Mouse (Mus musculus) cortical plate, adult 2 months (tissue): ENCODE results near the gene Rgl3.

Source experiments
- CTCF ChIP-seq: fragments of 200-500 bp; IDR thresholded peaks from 2 replicates; pipeline ENCODE4 v1.5.1; 2011; ENCODE audit warnings: mild to moderate bottlenecking, control low read depth, low read length; ENCODE audit not compliant: insufficient read depth; ENCODE audit errors: extremely low read depth
- POLR2A ChIP-seq: fragments of 200-500 bp; IDR thresholded peaks from 2 replicates; pipeline ENCODE4 v1.6.1; 2011; ENCODE audit warnings: mild to moderate bottlenecking, low read length, control low read depth; ENCODE audit not compliant: insufficient read depth; ENCODE audit errors: extremely low read depth

GRCm38 (mm10) chr9:22001633-22002032, 12.4 kb upstream of the Rgl3 start:
- no peak for TF ChIP-seq CTCF
- no peak for TF ChIP-seq POLR2A
